Mouse (Mus musculus) MEL-GATA-1-ER (cell line): ENCODE data around the gene Kctd19.
A peak's percentile ranks its signal among the peaks of the same experiment; 100 is the strongest.

Source experiments
- DNase-seq: peaks from one replicate; pipeline ENCODE4 v3.0.0-alpha.2; 2012; ENCODE audit warnings: low read depth; ENCODE audit errors: extremely low read depth

The Kctd19 gene

GRCm38 (mm10) chr8:105426878-105427277, 13.6 kb upstream of the Kctd19 start:
- DNase-seq = no peak

GRCm38 (mm10) chr8:105422006-105422405, 8.7 kb upstream of the Kctd19 start:
- no peak for DNase-seq

GRCm38 (mm10) chr8:105419800-105420199, 6.5 kb upstream of the Kctd19 start:
- no peak for DNase-seq

- DNase-seq = no peak
Measured at GRCm38 (mm10) chr8:105418992-105419391, 5.7 kb upstream of the Kctd19 start.

- DNase-seq = no peak
Measured at GRCm38 (mm10) chr8:105409947-105410346, 3.4 kb downstream of the Kctd19 start.

DNA sequence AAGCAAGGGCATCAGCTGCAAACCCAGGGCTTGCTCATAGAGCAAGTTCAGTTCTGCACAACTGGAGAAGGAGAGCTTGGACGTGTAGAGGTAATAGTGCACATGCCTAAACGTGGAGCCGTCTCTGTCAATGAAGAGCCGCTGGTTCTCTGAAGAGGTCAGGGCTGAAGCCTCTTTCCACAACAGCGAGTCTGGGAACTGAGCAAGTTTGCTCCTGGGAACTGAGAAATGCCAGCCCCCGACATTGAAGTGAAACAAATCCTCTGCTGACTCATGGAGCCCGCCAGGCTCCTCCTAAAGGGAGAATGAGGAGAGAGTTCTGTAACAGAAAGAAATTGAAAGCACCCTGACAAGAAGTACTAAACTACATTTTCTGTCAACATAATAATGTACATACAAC, 5.0 kb downstream of the Kctd19 start:
- no peak for DNase-seq

DNA sequence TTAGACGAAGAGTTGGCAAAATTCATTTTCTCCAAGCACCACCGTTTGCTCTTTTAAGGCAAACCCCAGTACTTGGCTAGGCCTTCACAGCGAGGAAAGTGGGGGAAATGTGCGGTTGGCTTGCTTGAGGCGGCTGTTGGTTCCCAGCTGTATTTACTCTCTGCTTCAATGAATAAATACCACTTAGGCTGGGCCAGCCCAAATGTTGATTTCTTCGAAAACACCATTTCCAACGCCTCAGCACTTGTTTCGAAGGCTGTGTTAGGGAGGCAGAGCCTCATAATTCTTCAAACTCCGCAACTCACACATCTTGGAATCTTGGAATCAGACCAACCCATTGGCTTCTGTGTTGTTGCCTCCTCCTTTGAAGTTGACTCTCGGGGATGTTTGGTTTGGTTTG, 6.9 kb downstream of the Kctd19 start:
- DNase-seq = no peak

- DNase-seq = no peak
Measured at GRCm38 (mm10) chr8:105404496-105404895, 8.8 kb downstream of the Kctd19 start.

DNA sequence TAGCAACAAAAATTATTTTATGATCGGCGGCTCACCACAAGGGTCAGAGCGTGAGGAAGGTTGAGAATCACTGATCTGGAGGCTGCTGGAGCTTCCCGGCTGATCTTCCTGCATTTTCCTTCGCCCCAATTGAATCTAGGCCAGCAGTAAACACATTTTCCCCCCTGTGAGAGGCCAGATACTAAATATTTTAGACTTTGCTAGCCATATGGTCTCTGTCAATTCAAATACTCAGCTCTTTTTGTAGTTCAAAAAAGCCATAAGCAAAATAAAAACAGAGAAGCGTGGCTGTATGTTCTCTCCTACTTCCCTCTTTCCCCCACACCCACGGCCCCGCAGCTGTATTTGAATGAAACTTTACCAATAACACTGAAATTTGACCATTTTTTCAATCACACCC, 9.8 kb downstream of the Kctd19 start:
- DNase-seq = no peak

- no peak for DNase-seq
Measured at GRCm38 (mm10) chr8:105400016-105400415, 13.3 kb downstream of the Kctd19 start.

DNA sequence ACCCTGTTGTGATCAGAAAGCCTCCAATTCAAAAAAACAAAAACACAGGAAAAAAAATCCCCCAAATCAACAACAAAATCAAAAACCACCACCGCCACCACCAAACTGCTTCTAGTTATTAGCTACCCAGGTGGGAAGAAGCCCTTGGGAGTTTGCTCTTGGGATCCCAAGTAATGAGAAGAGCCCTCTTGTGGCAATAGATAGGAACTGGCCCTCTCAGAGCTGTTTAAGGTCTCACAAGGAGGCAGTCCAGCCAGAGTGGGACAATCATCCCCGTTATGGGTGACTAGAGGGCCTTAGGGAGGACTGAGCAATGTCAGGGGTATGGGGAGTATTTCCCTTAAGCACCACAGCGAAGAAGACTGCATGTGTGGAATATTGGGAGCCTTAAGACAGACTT, 15.6 kb downstream of the Kctd19 start:
- DNase-seq = peak; percentile 39

DNA sequence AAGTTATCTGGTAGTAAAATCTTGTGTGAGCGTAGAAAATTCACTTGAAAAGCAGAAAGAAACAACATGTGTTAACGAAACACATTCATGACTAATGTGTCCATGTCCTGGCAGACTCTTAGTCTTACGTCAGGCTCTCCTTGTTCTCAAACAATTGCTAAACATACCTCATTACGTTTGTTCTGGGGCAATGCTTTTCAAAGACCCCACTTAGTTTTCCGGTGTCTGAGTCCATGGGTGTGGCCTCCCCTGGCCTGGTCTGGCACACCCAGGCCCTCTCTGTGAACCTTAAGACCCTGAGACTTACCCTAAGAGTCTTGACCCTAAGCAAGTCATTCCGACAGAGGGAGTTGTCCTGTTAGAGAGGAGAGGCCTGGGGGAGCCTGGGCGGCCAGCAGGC, 19.4 kb downstream of the Kctd19 start:
- DNase-seq = no peak

GRCm38 (mm10) chr8:105393089-105393787, 20.1 kb downstream of the Kctd19 start:
- DNase-seq = no peak

- DNase-seq = no peak
Measured at GRCm38 (mm10) chr8:105389096-105389495, 24.2 kb downstream of the Kctd19 start.

DNA sequence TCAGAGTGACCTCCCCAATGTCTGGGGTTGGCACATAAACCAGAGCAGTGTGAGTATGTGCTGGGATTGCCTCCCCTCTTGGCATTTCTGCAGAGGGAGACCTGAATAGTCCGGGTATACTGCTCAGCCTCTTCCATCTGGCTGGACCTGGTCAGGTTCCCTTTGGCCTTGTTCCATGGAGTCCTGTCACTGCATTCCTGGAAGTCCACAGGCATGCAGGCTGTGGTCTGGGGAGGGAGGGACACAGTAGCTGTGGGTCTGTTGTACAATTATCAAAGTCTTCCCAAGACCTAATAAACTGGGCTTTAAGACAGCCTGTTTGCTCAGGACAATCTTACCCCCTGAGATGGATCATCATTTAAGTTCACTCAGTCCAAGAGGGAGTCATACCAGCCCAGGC, 26.2 kb downstream of the Kctd19 start:
- DNase-seq = no peak

- DNase-seq = peak; percentile 6
Measured at GRCm38 (mm10) chr8:105384070-105384469, 29.2 kb downstream of the Kctd19 start.

DNA sequence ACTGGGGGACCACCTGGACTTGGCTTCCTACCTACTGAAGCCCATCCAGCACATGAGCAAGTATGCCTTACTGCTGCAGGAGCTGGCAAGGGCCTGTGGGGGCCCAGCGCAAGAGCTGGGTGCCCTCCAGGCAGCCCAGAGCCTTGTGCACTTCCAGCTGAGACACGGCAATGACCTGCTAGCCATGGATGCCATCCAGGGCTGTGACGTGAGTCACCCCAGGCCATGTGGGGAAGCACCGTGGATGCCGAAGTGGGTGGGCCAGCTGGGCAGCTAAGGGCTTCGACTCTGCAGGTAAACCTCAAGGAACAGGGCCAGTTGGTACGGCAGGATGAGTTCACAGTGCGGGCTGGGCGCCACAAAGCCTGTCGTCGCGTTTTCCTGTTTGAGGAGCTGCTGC, 33.0 kb downstream of the Kctd19 start:
- DNase-seq = no peak

DNA sequence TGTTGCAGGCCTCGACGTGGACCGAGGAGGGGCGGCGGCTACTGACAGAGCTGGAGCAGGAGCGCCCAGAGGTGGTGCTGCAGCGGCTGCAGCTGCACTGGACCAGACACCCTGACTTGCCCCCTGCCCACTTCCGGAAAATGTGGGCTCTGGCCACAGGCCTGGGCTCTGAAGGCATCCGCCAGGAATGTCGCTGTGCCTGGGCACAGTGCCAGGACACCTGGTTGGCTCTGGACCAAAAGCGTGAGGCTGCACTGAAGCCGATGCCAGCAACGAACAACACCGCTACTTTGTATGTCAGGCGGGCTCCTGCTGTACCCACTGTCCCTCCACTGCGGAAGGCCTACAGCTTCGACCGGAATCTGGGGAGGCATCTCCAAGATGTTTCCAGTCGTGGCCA, 34.6 kb downstream of the Kctd19 start:
- no peak for DNase-seq

- DNase-seq = no peak
Measured at GRCm38 (mm10) chr8:105374513-105374966, 38.8 kb downstream of the Kctd19 start.

GRCm38 (mm10) chr8:105373032-105373431, 40.3 kb downstream of the Kctd19 start, which contains the start of gene Plekhg4:
Plekhg4 (plus strand) TSS chr8:105373274.
- DNase-seq = no peak

DNA sequence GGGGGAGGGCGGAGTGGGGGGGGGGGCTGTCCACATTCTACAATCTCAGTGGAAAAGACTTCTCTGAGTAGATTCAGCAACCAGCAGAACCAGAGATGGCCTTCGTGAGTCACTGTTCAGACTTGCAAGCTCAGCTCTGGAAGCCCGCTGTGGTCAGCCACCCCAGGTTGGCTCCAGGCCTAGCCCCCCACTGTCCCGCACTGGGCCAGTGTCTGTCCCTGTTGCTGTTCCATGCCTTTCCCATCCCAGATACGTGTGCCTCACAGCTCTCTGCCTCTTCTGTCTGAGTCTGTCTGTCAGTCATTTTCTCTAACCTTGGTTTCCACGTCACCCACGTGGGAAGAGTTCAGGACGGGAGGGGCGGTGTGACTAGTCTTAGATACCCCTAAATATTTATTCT, 40.8 kb downstream of the Kctd19 start:
- DNase-seq = no peak

DNA sequence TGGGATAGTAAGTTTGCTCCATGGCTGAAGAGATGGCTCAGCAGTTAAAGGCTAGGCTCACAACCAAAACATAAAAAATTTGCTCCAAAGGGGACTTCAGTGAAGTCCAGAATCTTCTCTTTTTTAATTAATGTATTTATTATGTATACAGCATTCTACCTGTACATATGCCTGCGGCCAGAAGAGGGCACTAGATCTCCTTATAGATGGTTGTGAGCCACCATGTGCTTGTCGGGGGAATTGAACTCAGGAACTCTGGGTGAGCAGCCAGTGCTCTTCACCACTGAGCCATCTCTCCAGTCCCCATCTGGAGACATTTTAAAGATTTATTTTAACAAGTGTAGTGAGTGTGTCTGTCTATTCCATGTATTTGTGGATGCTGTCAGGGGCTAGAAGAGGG, 46.2 kb downstream of the Kctd19 start:
- peak; percentile 17 for DNase-seq
